Mouse (Mus musculus) B cell, adult (primary cell): ENCODE measurements around the gene Nol7. TPM values are rescaled to one million over a fixed set of nuclear protein-coding genes. Genes with fewer than 3 reads are reported as not detected.

Source experiments
- total RNA-seq: library from RNA; stranded (reverse); gene quantifications from 4 replicates; pipeline ENCODE4 v1.2.4, GENCODE M21; 2023; ENCODE audit not compliant: inconsistent age

Nol7 gene
- total RNA-seq: 178 to 197 TPM (median 184 TPM) in 4 replicates

GRCm38 (mm10) chr13:43398297-43399080 lies at the start of gene Nol7:
TSS of gene Nol7 (plus strand) at chr13:43398390.

GRCm38 (mm10) chr13:43364985-43365824 lies 33.0 kb upstream of the Nol7 start, which contains the start of gene Sirt5:
TSS of gene Sirt5 (plus strand) at chr13:43365496.

Other genes starting within 250 kb of the Nol7 start
- 3.9 to 8.8 TPM (median 6.7 TPM) in 4 replicates for gene Tbc1d7, start 226.9 kb upstream of the Nol7 start, total RNA-seq
- 17.1 to 24.1 TPM (median 19.4 TPM) in 4 replicates for gene Gfod1, start 94.2 kb upstream of the Nol7 start, total RNA-seq
- gene Sirt5, start 32.9 kb upstream of the Nol7 start, total RNA-seq: 5.3 to 11.3 TPM (median 9.6 TPM) in 4 replicates
- gene Ranbp9, start 82.9 kb downstream of the Nol7 start, total RNA-seq: 64.3 to 86.9 TPM (median 80.7 TPM) in 4 replicates
- 26.2 to 30.5 TPM (median 28.4 TPM) in 4 replicates for gene Mcur1, start 161.8 kb downstream of the Nol7 start, total RNA-seq
- not detected in 4 replicates for gene Rnf182, start 217.3 kb downstream of the Nol7 start, total RNA-seq